Mouse (Mus musculus): ENCODE data around the gene Irf4. TPM values are rescaled to one million over a fixed set of nuclear protein-coding genes. Genes with fewer than 3 reads are reported as not detected.

The Irf4 gene
- polyA plus RNA-seq, 1 experiment from 2014 or later: not detected

DNA sequence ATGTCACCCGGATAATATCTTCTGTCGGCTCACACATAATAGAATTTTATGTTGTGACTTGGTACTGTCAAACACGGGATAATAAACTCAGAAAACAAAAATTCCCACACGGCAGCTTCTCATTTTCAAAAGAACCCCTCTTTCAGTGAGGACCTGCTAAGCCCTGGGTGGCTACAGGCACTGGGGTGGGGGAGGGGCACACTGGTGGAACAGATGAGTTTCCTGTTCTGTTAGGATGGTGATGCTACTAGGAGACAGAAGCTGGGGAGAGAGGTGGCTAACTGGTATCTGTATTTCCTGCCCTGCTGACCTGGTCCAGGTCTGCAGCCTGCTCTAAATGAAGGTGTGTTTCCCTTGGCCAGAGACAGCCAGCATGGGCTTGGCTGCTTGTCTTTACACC, 52.9 kb downstream of the Irf4 start:
- H3K9me3 ChIP-seq: no peaks in the 10 kb centered on the region
- no peak for DNase-seq (ENCODE audit: low spot score)
- WGBS: 87% methylated on average over 4 of the region's 4 CpGs
- H3K27ac ChIP-seq: no peak overlapping the region
- no peaks in the 10 kb centered on the region for H3K27me3 ChIP-seq (ENCODE audit: insufficient read depth, poor library complexity, severe bottlenecking)
- no peak overlapping the region for H3K4me3 ChIP-seq
- H3K4me1 ChIP-seq (replicated peaks): peaks cover 4% of the 10 kb centered on the region; the same call in 1 of the 2 replicates
- no peaks in the 10 kb centered on the region for H3K36me3 ChIP-seq

DNA sequence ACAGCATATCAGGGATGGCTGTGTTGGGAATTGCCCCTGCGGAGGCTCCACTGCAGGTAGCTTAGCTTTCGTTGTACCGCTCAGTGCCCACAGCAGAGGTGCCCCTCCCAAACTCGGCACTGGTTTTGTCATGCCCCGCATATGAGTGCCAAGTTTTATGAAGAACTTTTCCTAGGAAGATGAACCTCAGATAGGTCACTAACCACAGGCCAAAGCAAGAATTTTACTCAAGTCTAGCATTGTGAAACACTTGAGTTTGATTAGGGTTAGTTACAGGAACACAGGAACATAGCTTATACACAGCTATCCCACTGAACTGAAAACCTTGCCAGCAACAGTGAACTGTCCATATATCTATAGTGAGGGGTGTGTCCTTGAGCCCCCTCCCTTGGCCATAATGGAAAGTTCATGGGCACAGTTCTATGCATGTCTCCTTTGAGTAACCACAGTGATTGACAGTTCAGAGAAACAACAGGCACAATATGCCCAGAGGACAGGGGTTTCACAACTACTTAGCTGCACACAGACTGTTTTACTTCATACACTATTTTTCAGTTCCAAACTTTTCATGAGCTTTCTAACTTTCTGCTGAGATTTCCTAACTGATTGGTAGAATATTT, 53.4 kb downstream of the Irf4 start:
- WGBS: 94% methylated on average over 5 of the region's 5 CpGs
- no peaks in the 10 kb centered on the region for H3K9me3 ChIP-seq
- no peak for DNase-seq (ENCODE audit: low spot score)

DNA sequence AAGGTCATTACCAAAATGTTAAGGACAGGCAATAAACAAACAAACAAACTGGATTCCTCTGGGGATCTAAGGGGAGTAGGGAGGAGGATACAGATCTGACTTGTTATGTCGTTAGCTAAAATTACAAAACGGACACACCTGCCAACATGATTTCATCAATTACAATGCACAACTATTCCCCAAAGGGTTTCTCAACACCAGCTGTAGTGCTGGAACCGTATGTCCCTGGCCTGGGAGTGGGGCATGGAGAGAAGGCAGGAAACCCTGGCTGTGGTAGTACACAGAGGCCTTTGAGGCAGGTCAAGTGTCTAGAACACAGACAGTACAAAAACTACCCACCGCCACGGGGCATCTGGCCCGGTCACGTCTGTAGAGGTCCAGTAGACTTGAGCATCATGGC, 60.2 kb downstream of the Irf4 start:
- Histone ChIP-seq H3K4me1 (replicated peaks) (peaks cover 4% of the 10 kb centered on the region; the same call in 1 of the 2 replicates), H3K4me3 (no peak overlapping the region), H3K27ac (no peak overlapping the region), H3K27me3 (ENCODE audit: insufficient read depth, poor library complexity, severe bottlenecking) (no peaks in the 10 kb centered on the region), H3K36me3 (no peaks in the 10 kb centered on the region; the same call in 1 of the 2 replicates), H3K9me3 (no peaks in the 10 kb centered on the region)
- 86% methylated on average over 7 of the region's 7 CpGs for WGBS
- DNase-seq (ENCODE audit: low spot score): no peak

More for the DNA sequence above, 53.4 kb downstream of the Irf4 start:
- Histone ChIP-seq H3K27ac (no peak overlapping the region), H3K36me3 (no peaks in the 10 kb centered on the region), H3K27me3 (ENCODE audit: insufficient read depth, poor library complexity, severe bottlenecking) (no peaks in the 10 kb centered on the region), H3K4me3 (no peak overlapping the region), H3K4me1 (replicated peaks) (peaks cover 4% of the 10 kb centered on the region; the same call in 1 of the 2 replicates)

DNA sequence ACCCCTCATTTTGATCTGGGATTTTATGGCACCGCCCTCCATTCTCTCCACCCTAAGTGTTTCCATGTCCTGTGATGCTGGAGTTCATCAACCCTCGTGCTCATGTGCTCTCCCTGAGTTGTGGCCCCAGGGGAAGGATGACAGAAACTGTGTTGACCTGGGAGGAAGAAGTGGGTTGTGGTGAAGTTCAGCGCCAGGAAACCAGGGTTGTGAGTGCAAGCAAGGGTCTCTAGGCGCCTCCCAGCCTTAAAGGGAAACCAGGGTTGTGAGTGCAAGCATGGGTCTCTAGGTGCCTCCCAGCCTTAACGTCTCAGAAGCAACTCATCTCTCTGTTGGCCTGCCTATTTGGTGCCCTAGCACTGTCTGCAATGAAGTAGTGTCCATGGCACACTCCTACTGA, 64.4 kb downstream of the Irf4 start:
- Histone ChIP-seq H3K36me3 (peaks cover 31% of the 10 kb centered on the region), H3K27me3 (ENCODE audit: insufficient read depth, poor library complexity, severe bottlenecking) (no peaks in the 10 kb centered on the region), H3K4me3 (no peak overlapping the region), H3K9me3 (no peaks in the 10 kb centered on the region), H3K27ac (no peak overlapping the region), H3K4me1 (replicated peaks) (no peaks in the 10 kb centered on the region)
- WGBS: 87% methylated on average over 5 of the region's 5 CpGs
- DNase-seq (ENCODE audit: low spot score): no peak

DNA sequence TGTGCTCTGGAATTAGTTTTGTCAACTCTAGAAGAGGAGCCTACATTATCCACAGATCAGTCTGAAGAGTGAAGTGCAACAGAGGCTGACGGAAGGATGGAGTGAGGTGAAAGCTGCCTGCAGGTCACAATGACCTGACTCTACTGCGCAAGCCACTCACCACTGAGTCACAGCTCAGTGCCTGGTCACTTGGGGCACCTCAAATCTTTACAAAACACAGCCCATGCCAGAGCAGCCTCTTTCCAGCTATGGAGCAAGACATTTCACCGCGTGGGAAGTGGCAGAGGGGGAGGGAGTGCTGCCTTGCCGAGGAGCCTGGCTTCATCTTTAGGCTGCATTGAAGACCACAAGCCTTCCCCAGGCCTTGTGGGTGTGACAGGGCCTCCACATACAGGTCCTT, 65.2 kb downstream of the Irf4 start:
- H3K9me3 ChIP-seq: no peaks in the 10 kb centered on the region
- no peaks in the 10 kb centered on the region for H3K4me1 ChIP-seq (replicated peaks)
- peaks cover 38% of the 10 kb centered on the region for H3K36me3 ChIP-seq
- no peak overlapping the region for H3K27ac ChIP-seq
- DNase-seq (ENCODE audit: low spot score): no peak
- H3K4me3 ChIP-seq: no peak overlapping the region
- WGBS: 86% methylated on average over 5 of the region's 5 CpGs
- H3K27me3 ChIP-seq (ENCODE audit: insufficient read depth, poor library complexity, severe bottlenecking): no peaks in the 10 kb centered on the region

Other genes with a start within 250 kb of the Irf4 start
- gene Uqcrfs1, start 203.9 kb upstream of the Irf4 start, polyA plus RNA-seq (2016; fragmentation: Nextera tagmentation; extraction: Ambion mirVana): 242 and 253 TPM in 2 replicates
- 17.2 and 18.8 TPM in 2 replicates for gene Dusp22, start 89.2 kb upstream of the Irf4 start, polyA plus RNA-seq (2016; fragmentation: Nextera tagmentation; extraction: Ambion mirVana)
- not detected in 2 replicates for gene Hus1b, start 198.5 kb downstream of the Irf4 start, polyA plus RNA-seq (2016; fragmentation: Nextera tagmentation; extraction: Ambion mirVana)
- 35.3 and 37.4 TPM in 2 replicates for gene Exoc2, start 224.9 kb downstream of the Irf4 start, polyA plus RNA-seq (2016; fragmentation: Nextera tagmentation; extraction: Ambion mirVana)
- 0.24 TPM in 1 of 2 replicates, not detected in the other for gene Gm5447, start 225.0 kb downstream of the Irf4 start, polyA plus RNA-seq (2016; fragmentation: Nextera tagmentation; extraction: Ambion mirVana)

Data from hindbrain, embryonic 10.5 days (tissue).